Mouse (Mus musculus) forebrain, embryonic 12.5 days (tissue): ENCODE data around the gene Tcerg1l. TPM values are rescaled to one million over a fixed set of nuclear protein-coding genes. Genes with fewer than 3 reads are reported as not detected.

Experiments used
- ATAC-seq: fragments of 200-750 bp; cut with Nextera tagmentation; 2 replicates; pipeline ENCODE4 v1.8.0; 2017; ENCODE audit warnings: moderate TSS enrichment; ENCODE audit not compliant: low FRiP score
- H3K27ac ChIP-seq: fragments of 300-500 bp; sonication (generic); 2 replicates; pipeline ENCODE4 v1.5.1; 2016; ENCODE audit warnings: mild to moderate bottlenecking
- H3K27me3 ChIP-seq: fragments of 300-500 bp; sonication (generic); 2 replicates; pipeline ENCODE4 v1.6.1; 2016; ENCODE audit warnings: mild to moderate bottlenecking
- H3K36me3 ChIP-seq: fragments of 300-500 bp; sonication (generic); replicated peaks from 2 replicates; pipeline ENCODE4 v1.6.1; 2016; ENCODE audit warnings: mild to moderate bottlenecking
- H3K4me1 ChIP-seq: fragments of 300-500 bp; sonication (generic); 2 replicates; pipeline ENCODE4 v1.6.1; 2016
- H3K4me2 ChIP-seq: fragments of 300-500 bp; sonication (generic); 2 replicates; pipeline ENCODE4 v1.6.1; 2016; ENCODE audit warnings: mild to moderate bottlenecking, moderate library complexity
- H3K4me3 ChIP-seq: fragments of 300-500 bp; sonication (generic); replicated peaks from 2 replicates; pipeline ENCODE4 v1.5.1; 2016; ENCODE audit warnings: mild to moderate bottlenecking
- H3K9ac ChIP-seq: fragments of 300-500 bp; sonication (generic); 2 replicates; pipeline ENCODE4 v1.6.1; 2016; ENCODE audit warnings: mild to moderate bottlenecking
- H3K9me3 ChIP-seq: fragments of 300-500 bp; sonication (generic); 2 replicates; pipeline ENCODE4 v1.6.1; 2016
- WGBS: fragments of 180-500 bp; shearing (Covaris S2); methylation state at CpG from one replicate; pipeline ENCODE4 v1.1.7; 2016; 5-methylcytosine and 5-hydroxymethylcytosine counted together
- polyA plus RNA-seq: library from polyadenylated mRNA; unstranded; fragments of >200 nt; fragmentation: Nextera tagmentation; extraction: Ambion mirVana; gene quantifications from 2 replicates; pipeline ENCODE4 v1.2.1, GENCODE M21; 2016

Tcerg1l gene
- polyA plus RNA-seq, 1 experiment from 2014 or later, result 3.8 TPM

GRCm38 (mm10) chr7:138267976-138268646 lies 129.4 kb downstream of the Tcerg1l start:
- WGBS, result 44% methylated on average over 5 of the region's 5 CpGs
- Histone ChIP-seq H3K9ac (no peak overlapping the region), H3K4me1 (peaks cover 4% of the 10 kb centered on the region; the same call in 1 of the 2 replicates), H3K36me3 (no peaks in the 10 kb centered on the region), H3K27ac (no peak overlapping the region), H3K4me2 (no peak overlapping the region), H3K27me3 (no peaks in the 10 kb centered on the region), H3K4me3 (no peak overlapping the region), H3K9me3 (no peaks in the 10 kb centered on the region)
- ATAC-seq, result no peak

GRCm38 (mm10) chr7:138248612-138249011 lies 148.9 kb downstream of the Tcerg1l start:
- Histone ChIP-seq H3K4me1 (no peaks in the 10 kb centered on the region), H3K9ac (no peak overlapping the region), H3K27me3 (no peaks in the 10 kb centered on the region), H3K4me3 (no peak overlapping the region), H3K9me3 (no peaks in the 10 kb centered on the region), H3K36me3 (no peaks in the 10 kb centered on the region), H3K27ac (no peak overlapping the region), H3K4me2 (no peak overlapping the region)
- 0 out of 2 replicates have a peak, but pooled peaks have one; percentile 36 for ATAC-seq
- 72% methylated on average over 5 of the region's 5 CpGs for WGBS

DNA sequence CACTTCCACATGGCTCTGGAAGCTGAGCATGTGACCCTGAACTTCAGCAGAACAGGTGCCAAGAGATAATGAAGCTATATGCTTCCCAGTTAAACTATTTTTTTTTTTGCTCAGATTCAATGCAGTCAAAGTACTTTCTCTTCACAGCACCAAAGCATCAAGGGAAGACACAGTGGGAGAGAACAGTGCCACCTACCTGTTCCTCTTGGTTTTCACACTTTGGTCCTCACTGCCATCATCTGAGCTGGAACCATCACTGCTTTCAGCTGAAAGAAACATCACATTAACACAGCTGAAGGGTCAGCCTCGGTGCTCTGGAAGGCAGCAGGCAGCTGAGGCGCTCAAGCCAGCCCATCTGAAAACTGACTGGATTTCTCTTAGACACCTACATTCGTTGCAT lies 149.4 kb downstream of the Tcerg1l start:
- Histone ChIP-seq H3K4me3 (no peak overlapping the region), H3K36me3 (no peaks in the 10 kb centered on the region), H3K4me2 (no peak overlapping the region), H3K27ac (no peak overlapping the region), H3K27me3 (no peaks in the 10 kb centered on the region), H3K9ac (no peak overlapping the region), H3K9me3 (no peaks in the 10 kb centered on the region), H3K4me1 (no peaks in the 10 kb centered on the region)
- 68% methylated on average over 3 of the region's 3 CpGs for WGBS
- no peak for ATAC-seq

GRCm38 (mm10) chr7:138246684-138247083 lies 150.8 kb downstream of the Tcerg1l start:
- no peak overlapping the region for H3K27ac ChIP-seq
- no peaks in the 10 kb centered on the region for H3K9me3 ChIP-seq
- H3K9ac ChIP-seq, result no peak overlapping the region
- H3K27me3 ChIP-seq, result no peaks in the 10 kb centered on the region
- ATAC-seq, result no peak
- H3K4me2 ChIP-seq, result no peak overlapping the region
- no peaks in the 10 kb centered on the region for H3K4me1 ChIP-seq
- H3K4me3 ChIP-seq, result no peak overlapping the region
- no peaks in the 10 kb centered on the region for H3K36me3 ChIP-seq
- WGBS, result 50% methylated on average over 2 of the region's 2 CpGs

- Histone ChIP-seq H3K4me2 (no peak overlapping the region), H3K27me3 (no peaks in the 10 kb centered on the region), H3K9me3 (no peaks in the 10 kb centered on the region), H3K36me3 (no peaks in the 10 kb centered on the region), H3K27ac (no peak overlapping the region), H3K9ac (no peak overlapping the region), H3K4me1 (no peaks in the 10 kb centered on the region), H3K4me3 (no peak overlapping the region)
- no peak for ATAC-seq
- 93% methylated on average over 5 of the region's 5 CpGs for WGBS
These were observed 155.3 kb downstream of the Tcerg1l start for GRCm38 (mm10) chr7:138242229-138242628.

GRCm38 (mm10) chr7:138237708-138238225 lies 159.8 kb downstream of the Tcerg1l start:
- Histone ChIP-seq H3K4me3 (no peak overlapping the region), H3K4me1 (no peaks in the 10 kb centered on the region), H3K4me2 (no peak overlapping the region), H3K9me3 (no peaks in the 10 kb centered on the region), H3K36me3 (no peaks in the 10 kb centered on the region), H3K27ac (no peak overlapping the region), H3K9ac (no peak overlapping the region), H3K27me3 (no peaks in the 10 kb centered on the region)
- WGBS, result 82% methylated on average over 5 of the region's 5 CpGs
- no peak for ATAC-seq

- WGBS, result 85% methylated on average over 3 of the region's 3 CpGs
- no peak overlapping the region for H3K4me3 ChIP-seq
- no peak overlapping the region for H3K4me2 ChIP-seq
- H3K36me3 ChIP-seq, result no peaks in the 10 kb centered on the region
- no peaks in the 10 kb centered on the region for H3K9me3 ChIP-seq
- H3K27ac ChIP-seq, result no peak overlapping the region
- ATAC-seq, result no peak
- no peaks in the 10 kb centered on the region for H3K27me3 ChIP-seq
- H3K4me1 ChIP-seq, result 0 out of 2 replicates have a peak, but pooled peaks cover 3% of the 10 kb centered on the region
- H3K9ac ChIP-seq, result no peak overlapping the region
These were observed 173.3 kb downstream of the Tcerg1l start for GRCm38 (mm10) chr7:138224252-138224651.

DNA sequence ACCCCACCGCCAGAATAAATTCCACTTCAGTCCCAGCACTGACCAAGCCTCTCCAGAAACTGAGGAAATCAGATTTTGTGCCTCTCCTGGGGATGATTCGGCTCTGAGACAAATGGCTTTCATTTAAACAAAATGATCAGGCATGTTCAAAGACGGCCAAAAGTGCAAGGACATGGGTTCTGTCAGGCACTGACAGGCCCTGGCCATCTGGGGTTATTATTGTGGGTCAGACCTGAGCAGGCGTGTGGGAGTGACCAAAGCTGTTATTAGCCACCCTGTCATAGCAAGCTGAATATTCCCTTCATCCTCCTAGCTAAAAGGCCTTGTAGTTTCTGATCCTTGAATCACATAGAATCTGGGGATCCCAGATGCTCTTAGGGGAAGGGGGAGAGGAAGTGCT lies 174.6 kb downstream of the Tcerg1l start:
- no peaks in the 10 kb centered on the region for H3K36me3 ChIP-seq
- H3K27me3 ChIP-seq, result no peaks in the 10 kb centered on the region
- no peak overlapping the region for H3K4me3 ChIP-seq
- no peak overlapping the region for H3K4me2 ChIP-seq
- no peak overlapping the region for H3K27ac ChIP-seq
- H3K4me1 ChIP-seq, result 0 out of 2 replicates have a peak, but pooled peaks cover 3% of the 10 kb centered on the region
- no peak for ATAC-seq
- no peak overlapping the region for H3K9ac ChIP-seq
- H3K9me3 ChIP-seq, result no peaks in the 10 kb centered on the region
- WGBS, result 78% methylated on average over 4 of the region's 4 CpGs

DNA sequence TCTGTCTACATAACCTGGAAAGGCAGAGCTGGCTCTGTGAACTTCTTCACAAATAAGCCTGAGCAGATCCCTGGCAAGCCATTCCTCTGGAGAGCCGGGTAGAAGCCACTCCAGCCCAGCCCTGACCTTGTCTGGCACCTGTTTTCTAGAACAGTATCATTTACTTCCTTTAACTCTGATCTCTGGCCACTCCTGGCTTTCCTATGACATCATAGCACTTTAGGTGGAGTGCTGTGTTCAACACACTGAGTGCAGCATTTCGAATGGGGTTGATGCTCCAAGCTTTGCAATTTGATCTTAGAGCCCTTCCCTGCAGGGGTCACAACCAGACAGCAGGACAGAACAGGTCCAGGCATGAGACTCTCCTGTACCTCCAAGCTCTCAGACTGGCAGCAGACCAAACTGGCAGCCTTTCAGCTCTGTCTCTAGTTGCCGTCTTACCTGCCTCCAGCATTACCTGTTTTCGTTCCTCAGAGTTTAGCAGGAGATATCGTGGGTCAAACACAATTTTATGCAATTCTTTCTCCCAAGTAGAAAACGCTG lies 179.9 kb downstream of the Tcerg1l start:
- no peak for ATAC-seq
- WGBS, result 83% methylated on average over 6 of the region's 6 CpGs
- H3K9me3 ChIP-seq, result no peaks in the 10 kb centered on the region

GRCm38 (mm10) chr7:138215177-138215830 lies 182.2 kb downstream of the Tcerg1l start:
- no peaks in the 10 kb centered on the region for H3K36me3 ChIP-seq
- 38% methylated on average over 15 of the region's 15 CpGs for whole genome bisulfite sequencing

More for the DNA sequence above, 179.9 kb downstream of the Tcerg1l start:
- H3K4me2 ChIP-seq, result no peak overlapping the region
- no peaks in the 10 kb centered on the region for H3K27me3 ChIP-seq
- H3K4me1 ChIP-seq, result peaks cover 10% of the 10 kb centered on the region
- no peak overlapping the region for H3K9ac ChIP-seq
- H3K4me3 ChIP-seq, result no peak overlapping the region
- no peaks in the 10 kb centered on the region for H3K36me3 ChIP-seq
- H3K27ac ChIP-seq, result no peak overlapping the region

DNA sequence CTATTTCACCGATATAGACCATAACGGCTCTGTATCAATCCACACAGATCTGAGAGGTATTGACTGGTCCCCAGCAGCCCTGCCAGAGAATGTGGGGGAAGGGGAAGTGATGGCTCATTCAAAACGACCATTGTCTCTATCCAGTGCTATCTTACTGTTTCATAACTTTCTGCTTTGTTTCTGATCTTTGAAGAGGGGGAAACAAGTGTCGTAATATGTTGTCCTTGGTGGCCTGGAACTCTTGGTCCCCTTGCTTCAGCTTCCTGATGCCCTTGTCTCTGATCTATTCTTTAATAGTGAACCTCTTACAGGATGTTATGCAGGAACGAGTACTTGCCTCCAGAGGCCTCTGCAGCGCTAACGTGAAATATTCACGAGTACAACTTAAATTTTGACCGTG lies 182.8 kb downstream of the Tcerg1l start:
- Histone ChIP-seq H3K4me3 (no peak overlapping the region), H3K27ac (0 out of 2 replicates have a peak overlapping the region, but pooled peaks have one; percentile 36), H3K4me2 (no peak overlapping the region), H3K4me1 (peaks cover 14% of the 10 kb centered on the region), H3K27me3 (no peaks in the 10 kb centered on the region), H3K36me3 (no peaks in the 10 kb centered on the region), H3K9ac (no peak overlapping the region), H3K9me3 (no peaks in the 10 kb centered on the region)
- ATAC-seq, result no peak
- 84% methylated on average over 9 of the region's 9 CpGs for WGBS

More at GRCm38 (mm10) chr7:138215177-138215830, 182.2 kb downstream of the Tcerg1l start:
- Histone ChIP-seq H3K27ac (peak overlapping the region; percentile 36; the same call in 1 of the 2 replicates), H3K27me3 (no peaks in the 10 kb centered on the region), H3K4me1 (peaks cover 13% of the 10 kb centered on the region), H3K9ac (no peak overlapping the region), H3K9me3 (no peaks in the 10 kb centered on the region), H3K4me3 (no peak overlapping the region), H3K4me2 (0 out of 2 replicates have a peak overlapping the region, but pooled peaks have one; percentile 10)
- ATAC-seq, result no peak

DNA sequence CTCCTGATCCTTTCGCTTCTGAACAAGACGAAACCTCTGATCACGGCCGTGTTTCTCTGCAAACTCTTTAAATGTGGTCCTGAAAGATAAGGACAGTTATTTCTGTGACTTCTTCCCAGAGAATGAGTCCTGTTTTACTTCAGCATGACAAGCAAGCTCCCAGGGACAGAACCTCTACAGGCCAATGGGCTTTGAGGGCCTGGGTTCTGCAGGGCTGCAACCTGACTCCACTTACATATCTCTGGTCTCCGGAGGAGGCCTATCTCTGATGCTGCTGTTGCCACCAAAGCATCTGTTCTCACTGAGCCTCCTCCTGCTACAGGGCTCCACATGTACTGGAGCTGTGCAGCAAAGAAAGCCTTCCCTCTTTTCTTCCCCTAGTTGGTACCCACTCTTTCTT lies 187.8 kb downstream of the Tcerg1l start:
- no peaks in the 10 kb centered on the region for H3K36me3 ChIP-seq
- no peak overlapping the region for H3K4me2 ChIP-seq
- no peak overlapping the region for H3K4me3 ChIP-seq
- no peak overlapping the region for H3K9ac ChIP-seq
- ATAC-seq, result no peak
- 78% methylated on average over 5 of the region's 5 CpGs for WGBS
- no peak overlapping the region for H3K27ac ChIP-seq
- H3K4me1 ChIP-seq, result 0 out of 2 replicates have a peak, but pooled peaks cover 4% of the 10 kb centered on the region
- no peaks in the 10 kb centered on the region for H3K9me3 ChIP-seq
- H3K27me3 ChIP-seq, result no peaks in the 10 kb centered on the region
